Mouse (Mus musculus) MEL (cell line): Measurements from ENCODE around the gene Cdc7. TPM values are rescaled to one million over a fixed set of nuclear protein-coding genes. Genes with fewer than 3 reads are reported as not detected.
A peak's percentile ranks its signal among the peaks of the same experiment; 100 is the strongest.

ENCODE experiments used
- DNase-seq: peaks from one replicate; pipeline ENCODE4 v3.0.0; 2011; ENCODE audit warnings: low read depth, low spot score
- H3K27ac ChIP-seq: 2 replicates; pipeline ENCODE4 v1.5.1; 2012; ENCODE audit warnings: low read depth, mild to moderate bottlenecking, control low read depth, low read length, moderate library complexity; ENCODE audit not compliant: control insufficient read depth
- H3K27me3 ChIP-seq, 2 experiments: fragments of 150-350 bp in 1 of 2; sonication (generic) in 1 of 2; 2 replicates each; pipeline ENCODE4 v1.6.1; 2012; ENCODE audit warnings: low read length in 2 of 2, mild to moderate bottlenecking in 2 of 2, improper control_type of control experiment in 1 of 2, moderate library complexity in 1 of 2; ENCODE audit not compliant: insufficient read depth in 2 of 2, control insufficient read depth in 1 of 2
- H3K36me3 ChIP-seq, 2 experiments: 2 replicates each; pipeline ENCODE4 v1.6.1; 2012 to 2014; ENCODE audit warnings: low read length in 2 of 2, improper control_type of control experiment in 1 of 2, inconsistent platforms in 1 of 2, mild to moderate bottlenecking in 1 of 2; ENCODE audit not compliant: insufficient read depth in 2 of 2, control insufficient read depth in 1 of 2
- H3K4me1 ChIP-seq, 2 experiments: fragments of 150-350 bp in 1 of 2; sonication (generic) in 1 of 2; 2 replicates each; pipeline ENCODE4 v1.6.1; 2012; ENCODE audit warnings: low read length in 2 of 2, improper control_type of control experiment in 1 of 2, mild to moderate bottlenecking in 1 of 2; ENCODE audit not compliant: insufficient read depth in 2 of 2, control insufficient read depth in 1 of 2
- H3K4me3 ChIP-seq, 2 experiments: fragments of 150-350 bp in 1 of 2; sonication (generic) in 1 of 2; 2 replicates each; pipeline ENCODE4 v1.5.1; 2012; ENCODE audit warnings: low read depth in 2 of 2, low read length in 2 of 2, mild to moderate bottlenecking in 2 of 2, moderate library complexity in 2 of 2, control low read depth in 1 of 2, improper control_type of control experiment in 1 of 2; ENCODE audit not compliant: control insufficient read depth in 1 of 2, insufficient read depth in 1 of 2
- H3K79me2 ChIP-seq: 2 replicates; pipeline ENCODE4 v1.6.1; 2012; ENCODE audit warnings: mild to moderate bottlenecking, low read length, moderate library complexity; ENCODE audit not compliant: control insufficient read depth, poor library complexity, insufficient read depth
- H3K9ac ChIP-seq: 2 replicates; pipeline ENCODE4 v1.6.1; 2012; ENCODE audit warnings: low read depth, mild to moderate bottlenecking, control low read depth, low read length, moderate library complexity; ENCODE audit not compliant: control insufficient read depth, poor library complexity, severe bottlenecking
- H3K9me3 ChIP-seq: fragments of 150-350 bp; sonication (generic); replicated peaks from 2 replicates; pipeline ENCODE4 v1.6.1; 2012; ENCODE audit warnings: mild to moderate bottlenecking, low read length, improper control_type of control experiment, moderate library complexity; ENCODE audit not compliant: insufficient read depth
- BHLHE40 ChIP-seq: IDR thresholded peaks from 2 replicates; pipeline ENCODE4 v1.6.1; 2012; ENCODE audit warnings: low read depth, mild to moderate bottlenecking, inconsistent platforms, low read length, improper control_type of control experiment, borderline replicate concordance
- CHD2 ChIP-seq: IDR thresholded peaks from 2 replicates; pipeline ENCODE4 v1.6.1; 2011; ENCODE audit warnings: low read length, improper control_type of control experiment
- E2F4 ChIP-seq: IDR thresholded peaks from 2 replicates; pipeline ENCODE4 v1.6.1; 2011; ENCODE audit warnings: low read depth, low read length, improper control_type of control experiment, borderline replicate concordance
- ETS1 ChIP-seq: IDR thresholded peaks from 2 replicates; pipeline ENCODE4 v1.6.1; 2012; ENCODE audit warnings: low read depth, mild to moderate bottlenecking, inconsistent platforms, low read length, improper control_type of control experiment, moderate library complexity
- GATA1 ChIP-seq: IDR thresholded peaks from 2 replicates; pipeline ENCODE4 v1.6.1; 2011; ENCODE audit warnings: low read depth, low read length, improper control_type of control experiment
- HCFC1 ChIP-seq: IDR thresholded peaks from 2 replicates; pipeline ENCODE4 v1.6.1; 2012; ENCODE audit warnings: low read depth, mild to moderate bottlenecking, inconsistent platforms, low read length, improper control_type of control experiment, moderate library complexity
- JUND ChIP-seq: IDR thresholded peaks from 2 replicates; pipeline ENCODE4 v1.6.1; 2011; ENCODE audit warnings: low read depth, mild to moderate bottlenecking, improper control_type of control experiment, low read length
- MAX ChIP-seq: IDR thresholded peaks from 2 replicates; pipeline ENCODE4 v1.6.1; 2011; ENCODE audit warnings: low read length, improper control_type of control experiment
- MXI1 ChIP-seq: IDR thresholded peaks from 2 replicates; pipeline ENCODE4 v1.6.1; 2011; ENCODE audit warnings: mild to moderate bottlenecking, low read depth, low read length, improper control_type of control experiment
- NRF1 ChIP-seq: IDR thresholded peaks from 2 replicates; pipeline ENCODE4 v1.6.1; 2014; ENCODE audit warnings: low read depth, mild to moderate bottlenecking, inconsistent platforms, low read length, improper control_type of control experiment, moderate library complexity; ENCODE audit not compliant: poor library complexity, insufficient read depth, severe bottlenecking
- POLR2A ChIP-seq, 2 experiments: IDR thresholded peaks; 2 replicates each; pipeline ENCODE4 v1.6.1; 2011 to 2012; ENCODE audit warnings: low read length in 2 of 2, mild to moderate bottlenecking in 2 of 2, control low read depth in 1 of 2, improper control_type of control experiment in 1 of 2, low read depth in 1 of 2, moderate library complexity in 1 of 2; ENCODE audit not compliant: control insufficient read depth in 1 of 2, insufficient read depth in 1 of 2, poor library complexity in 1 of 2
- RAD21 ChIP-seq: IDR thresholded peaks from 2 replicates; pipeline ENCODE4 v1.6.1; 2011; ENCODE audit warnings: mild to moderate bottlenecking, low read depth, low read length, improper control_type of control experiment
- RCOR1 ChIP-seq: IDR thresholded peaks from 2 replicates; pipeline ENCODE4 v1.6.1; 2012; ENCODE audit warnings: low read depth, mild to moderate bottlenecking, inconsistent platforms, low read length, improper control_type of control experiment
- SIN3A ChIP-seq: IDR thresholded peaks from 2 replicates; pipeline ENCODE4 v1.6.1; 2012; ENCODE audit warnings: low read length, improper control_type of control experiment, inconsistent platforms
- SMC3 ChIP-seq: IDR thresholded peaks from 2 replicates; pipeline ENCODE4 v1.6.1; 2011; ENCODE audit warnings: low read depth, low read length, improper control_type of control experiment
- TBP ChIP-seq: IDR thresholded peaks from 2 replicates; pipeline ENCODE4 v1.8.0; 2011; ENCODE audit warnings: low read depth, low read length, improper control_type of control experiment
- TCF12 ChIP-seq: IDR thresholded peaks from 2 replicates; pipeline ENCODE4 v1.6.1; 2014; ENCODE audit warnings: low read depth, mild to moderate bottlenecking, inconsistent platforms, low read length, improper control_type of control experiment, moderate library complexity
- USF1 ChIP-seq: IDR thresholded peaks from 2 replicates; pipeline ENCODE4 v1.6.1; 2014; ENCODE audit warnings: low read depth, mild to moderate bottlenecking, inconsistent platforms, low read length, improper control_type of control experiment, moderate library complexity
- ZC3H11A ChIP-seq: IDR thresholded peaks from 2 replicates; pipeline ENCODE4 v1.6.1; 2012; ENCODE audit warnings: low read depth, mild to moderate bottlenecking, inconsistent platforms, low read length, improper control_type of control experiment
- ZMIZ1 ChIP-seq: IDR thresholded peaks from 2 replicates; pipeline ENCODE4 v1.6.1; 2012; ENCODE audit warnings: low read depth, mild to moderate bottlenecking, inconsistent platforms, low read length, improper control_type of control experiment, moderate library complexity
- polyA plus RNA-seq, 2 experiments: library from polyadenylated mRNA; stranded (reverse) in 1 of 2; unstranded in 1 of 2; fragments of >175 nt in 1 of 2; fragments of >200 nt in 1 of 2; gene quantifications; 2 replicates each; pipeline versions ENCODE4 v1.2.1 to v1.2.4; 2012; ENCODE audit warnings: low replicate concordance in 2 of 2, low read depth in 1 of 2; ENCODE audit not compliant: insufficient read length in 2 of 2, insufficient read depth in 1 of 2, missing spikeins in 1 of 2
- total RNA-seq: library from RNA; depleted of rRNA; stranded (reverse); fragments of 300-350 nt; gene quantifications from 2 replicates; pipeline ENCODE4 v1.2.3, GENCODE M21; 2012

The Cdc7 gene
- total and polyA plus RNA-seq, 3 experiments: 19.6 to 21.4 TPM; not detected in 1

GRCm38 (mm10) chr5:106960451-106960850 lies 3.7 kb upstream of the Cdc7 start:
- TF ChIP-seq CHD2: no peak
- no peak for TF ChIP-seq HCFC1
- TF ChIP-seq RCOR1: no peak
- no peak for TF ChIP-seq ZC3H11A
- no peak for TF ChIP-seq TCF12
- no peak for TF ChIP-seq ETS1
- TF ChIP-seq ZMIZ1: no peak
- TF ChIP-seq JUND: no peak
- no peak for TF ChIP-seq NRF1
- TF ChIP-seq USF1: no peak
- TF ChIP-seq GATA1: no peak
- no peak for TF ChIP-seq BHLHE40
- TF ChIP-seq TBP: no peak
- TF ChIP-seq SMC3: no peak
- TF ChIP-seq, all 39 proteins: peak for 0

GRCm38 (mm10) chr5:106964513-106965014 lies 442 bp downstream of the Cdc7 start:
- H3K9me3 ChIP-seq: no peaks in the 10 kb centered on the region
- peak overlapping the region; percentile 93 for H3K9ac ChIP-seq
- peaks cover 0 to 8% of the 10 kb centered on the region in 2 experiments; a peak in 3 of 4 replicates for H3K4me1 ChIP-seq
- DNase-seq: peak; percentile 59
- peak overlapping the region; percentile 85 for H3K27ac ChIP-seq
- H3K36me3 ChIP-seq: peaks cover 15 to 18% of the 10 kb centered on the region in 2 experiments
- peak overlapping the region; percentile 61 to 94 for H3K4me3 ChIP-seq
- TF ChIP-seq POLR2A (IDR thresholded peaks at IDR 0.05; ENCODE audit: control insufficient read depth in 1 of 2, insufficient read depth in 1 of 2, low read depth in 1 of 2, low read length in 2 of 2, poor library complexity in 1 of 2): peak; percentile 40 to 45; a peak in 3 of 4 replicates
- TF ChIP-seq MAX: peak; percentile 50
- TF ChIP-seq SIN3A: peak; percentile 51
- peak; percentile 12; the same call in 1 of the 2 replicates for TF ChIP-seq SMC3
- TF ChIP-seq TBP: 0 out of 2 replicates have a peak, but pooled peaks have one; percentile 24
- peak; percentile 28 for TF ChIP-seq E2F4
- 0 out of 2 replicates have a peak, but pooled peaks have one; percentile 5 for TF ChIP-seq TCF12
- no peak for TF ChIP-seq GATA1
- peak; percentile 30; the same call in 1 of the 2 replicates for TF ChIP-seq USF1
- no peak for TF ChIP-seq BHLHE40
- peak; percentile 76 for TF ChIP-seq MXI1
- no peak for TF ChIP-seq RAD21
- TF ChIP-seq, all 39 proteins: peak for 9
- Histone ChIP-seq H3K27me3 (no peaks in the 10 kb centered on the region), H3K79me2 (peaks cover 24% of the 10 kb centered on the region)

More at GRCm38 (mm10) chr5:106960451-106960850, 3.7 kb upstream of the Cdc7 start:
- peaks cover 0 to 7% of the 10 kb centered on the region in 2 experiments; a peak in 2 of 4 replicates for H3K36me3 ChIP-seq
- no peaks in the 10 kb centered on the region for H3K9me3 ChIP-seq
- no peak for DNase-seq
- no peak overlapping the region for H3K9ac ChIP-seq
- H3K79me2 ChIP-seq: peaks cover 12% of the 10 kb centered on the region
- H3K4me3 ChIP-seq: no peak overlapping the region
- H3K4me1 ChIP-seq: peaks cover 0 to 10% of the 10 kb centered on the region in 2 experiments; a peak in 2 of 4 replicates
- no peak overlapping the region for H3K27ac ChIP-seq
- H3K27me3 ChIP-seq: no peaks in the 10 kb centered on the region
